Mouse (Mus musculus) left cerebral cortex, postnatal 10 days (tissue): Measurements from ENCODE around the gene Intu. TPM values are rescaled to one million over a fixed set of nuclear protein-coding genes. Genes with fewer than 3 reads are reported as not detected.
A peak's percentile ranks its signal among the peaks of the same experiment; 100 is the strongest.

Experiments
- DNase-seq, 2 experiments: peaks; one replicate each; pipeline ENCODE4 v3.0.0; 2021 to 2022; ENCODE audit warnings: low spot score in 2 of 2, mixed read lengths in 1 of 2; ENCODE audit errors: extremely low spot score in 1 of 2
- intact Hi-C: fragments of 180-260 bp; cut with DNase I; formaldehyde crosslinking; loops from one replicate; pipeline ENCODE4 v1.15.1; 2025
- microRNA-seq: library from miRNA; unstranded; fragments of <30 nt; microRNA quantifications from one replicate; pipeline ENCODE4 v1.2.0, GENCODE M21; 2022
- total RNA-seq, 2 experiments: library from RNA; stranded (reverse); gene quantifications; 2 replicates each; pipeline ENCODE4 v1.2.3; 2021

The Intu gene
- total RNA-seq, 2 experiments from 2014 or later = 5.2 to 5.9 TPM

DNA sequence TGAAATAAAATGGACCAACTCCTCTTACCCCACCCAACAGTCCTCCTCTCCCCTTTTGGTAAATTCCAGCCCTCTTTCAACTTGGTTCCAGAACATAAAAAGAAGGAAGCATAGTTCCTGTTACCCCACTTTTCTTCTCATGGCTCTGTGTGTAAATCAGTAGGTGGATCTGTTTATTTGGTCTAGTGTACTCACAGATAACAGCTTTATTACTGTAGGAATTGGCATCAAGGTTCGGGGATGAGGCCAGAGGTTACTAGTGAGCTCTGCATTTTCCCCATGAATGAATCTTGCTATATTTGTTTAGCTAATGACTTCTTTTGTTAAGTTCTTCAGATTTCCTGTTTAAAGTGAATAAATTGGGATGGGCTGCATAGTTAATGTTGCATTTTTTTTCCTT lies 185.0 kb downstream of the Intu start:
- intact Hi-C loops = no loop called here
- no peak for DNase-seq

DNA sequence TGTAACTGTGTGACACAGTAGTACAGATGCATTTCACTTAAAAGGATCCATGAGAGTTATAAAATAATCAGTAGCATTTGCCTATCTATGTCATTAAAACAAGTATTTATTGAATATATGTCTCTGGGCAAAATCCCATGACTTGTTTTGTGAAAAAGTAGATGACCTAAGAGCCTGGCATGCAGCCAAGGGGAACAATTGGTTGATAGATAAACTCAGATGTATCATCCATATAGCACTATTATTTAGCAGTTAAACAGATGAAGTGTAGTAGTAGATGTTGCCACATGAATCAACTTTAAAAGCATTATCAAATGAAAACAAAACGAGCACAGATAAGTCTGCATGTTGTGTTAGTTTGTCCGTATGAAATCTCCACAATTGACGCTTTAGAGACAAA lies 187.9 kb downstream of the Intu start:
- no peak for DNase-seq

DNA sequence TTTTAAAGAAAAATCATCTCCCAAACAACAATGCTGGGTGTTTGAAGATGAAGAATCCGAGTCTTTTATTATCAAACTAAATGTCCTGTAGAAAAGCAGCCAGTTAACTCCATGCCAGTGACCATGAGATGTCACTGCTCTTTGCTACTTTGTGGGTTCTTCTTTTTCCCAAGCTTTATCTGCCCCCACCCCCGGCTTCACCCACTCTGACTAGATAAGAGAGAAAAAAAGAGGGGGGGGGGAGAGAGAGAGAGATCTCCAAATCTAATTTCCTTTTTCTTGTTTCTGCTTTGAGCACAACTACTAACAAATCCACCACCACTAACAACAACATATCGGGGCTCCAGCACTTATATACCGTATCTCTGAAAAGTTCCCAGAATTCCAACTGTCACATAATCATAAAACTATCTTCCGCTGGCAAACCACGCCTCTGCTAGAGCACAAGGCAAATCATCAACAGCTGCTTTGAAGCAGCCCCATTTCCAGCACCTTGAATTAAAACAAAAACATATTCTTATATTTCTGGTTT lies 207.4 kb downstream of the Intu start:
- DNase-seq = no peak
- intact Hi-C loops = no loop called here

More for the DNA sequence above, 187.9 kb downstream of the Intu start:
- intact Hi-C loops = no loop called here

DNA sequence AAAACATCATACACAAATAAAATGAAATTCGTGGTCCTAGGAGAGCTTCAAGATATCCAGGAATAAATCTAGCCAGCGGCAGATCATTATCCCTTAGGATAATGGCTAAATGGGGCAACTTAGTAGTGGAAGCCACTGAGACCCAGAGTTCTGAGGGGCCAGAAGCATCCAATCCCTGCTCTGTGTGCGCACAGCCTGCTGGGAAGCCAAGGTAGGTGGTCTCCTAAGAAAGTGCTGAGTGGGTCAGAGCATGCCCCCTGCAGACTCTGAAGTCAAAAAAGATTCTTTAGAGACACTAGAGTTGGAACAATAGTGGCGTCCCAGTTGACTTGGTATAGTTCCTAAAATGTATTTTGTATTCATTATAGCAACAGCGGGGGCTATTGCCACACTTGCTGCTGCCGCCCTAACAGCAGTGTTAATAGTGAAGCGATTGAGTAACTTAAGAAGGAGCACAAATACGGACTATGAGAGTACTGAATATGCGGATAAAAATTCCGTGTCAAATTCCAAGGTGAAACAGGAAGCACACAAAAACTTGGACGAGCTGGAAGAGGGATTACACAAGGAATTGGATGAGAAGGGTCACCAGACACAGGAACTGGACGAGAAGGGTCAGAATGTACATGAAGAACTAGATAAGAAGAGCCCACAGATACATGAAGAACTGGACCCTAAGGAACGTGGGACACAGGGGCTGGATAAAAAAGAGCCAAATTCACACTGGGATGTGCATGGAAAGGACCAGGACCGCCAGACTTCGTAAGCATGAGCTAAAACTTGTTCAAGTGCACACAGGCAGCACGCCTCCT lies 213.1 kb downstream of the Intu start, which contains the start of gene Hspa4l:
Gene Hspa4l (plus strand): TSS at position 472 of the 812 bp plus-strand sequence.
- DNase-seq = no peak
- intact Hi-C loops = loop anchor here (2.0 kb wide), 1 partner anchor 213 kb away; the partner anchor contains the start of gene Intu

DNA sequence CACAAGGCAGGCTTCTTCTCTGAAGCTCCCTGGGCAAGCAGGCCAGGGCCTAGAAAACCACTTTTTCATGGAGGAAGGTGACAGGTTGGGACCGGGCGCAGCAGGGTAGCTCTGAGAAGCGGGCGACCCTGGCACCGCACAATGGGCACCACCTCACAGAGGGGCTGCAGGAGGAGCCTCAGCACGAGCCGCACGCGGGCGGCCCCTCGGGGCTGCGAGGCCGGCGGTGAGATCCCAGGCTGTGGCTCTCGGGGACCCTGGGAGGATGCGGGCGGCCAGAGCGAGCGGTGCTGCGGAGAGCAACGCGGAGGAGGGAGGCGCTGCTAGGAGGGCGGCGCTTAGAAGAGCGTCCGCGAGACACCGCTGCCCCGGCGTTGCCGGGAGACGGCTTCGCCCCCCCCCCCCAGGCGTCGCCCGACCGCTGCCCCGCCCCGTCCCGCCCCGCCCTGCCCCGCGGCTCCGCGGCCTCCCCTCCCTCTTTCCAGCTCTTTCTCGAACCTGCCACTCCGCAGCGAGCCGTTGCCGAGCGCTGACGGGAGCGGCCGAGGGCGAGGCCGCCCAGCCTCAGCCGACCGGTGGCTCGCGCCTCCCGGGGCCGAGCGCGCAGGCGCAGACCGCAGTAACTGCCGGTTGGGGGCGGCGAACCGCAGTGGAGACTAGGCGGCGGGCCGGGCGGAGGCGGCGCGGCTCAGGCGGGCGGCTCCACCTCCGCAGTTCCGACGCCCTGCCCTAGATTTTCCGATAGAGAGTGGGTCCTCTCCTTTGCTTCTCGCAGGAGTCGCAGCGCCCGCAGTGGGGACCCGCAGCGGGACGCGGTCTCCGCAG lies 214.0 kb downstream of the Intu start:
- intact Hi-C loops = loop anchor here (2.0 kb wide), 1 partner anchor 214 kb away; the partner anchor contains the start of gene Intu
- peak; percentile 84 to 94 for DNase-seq

DNA sequence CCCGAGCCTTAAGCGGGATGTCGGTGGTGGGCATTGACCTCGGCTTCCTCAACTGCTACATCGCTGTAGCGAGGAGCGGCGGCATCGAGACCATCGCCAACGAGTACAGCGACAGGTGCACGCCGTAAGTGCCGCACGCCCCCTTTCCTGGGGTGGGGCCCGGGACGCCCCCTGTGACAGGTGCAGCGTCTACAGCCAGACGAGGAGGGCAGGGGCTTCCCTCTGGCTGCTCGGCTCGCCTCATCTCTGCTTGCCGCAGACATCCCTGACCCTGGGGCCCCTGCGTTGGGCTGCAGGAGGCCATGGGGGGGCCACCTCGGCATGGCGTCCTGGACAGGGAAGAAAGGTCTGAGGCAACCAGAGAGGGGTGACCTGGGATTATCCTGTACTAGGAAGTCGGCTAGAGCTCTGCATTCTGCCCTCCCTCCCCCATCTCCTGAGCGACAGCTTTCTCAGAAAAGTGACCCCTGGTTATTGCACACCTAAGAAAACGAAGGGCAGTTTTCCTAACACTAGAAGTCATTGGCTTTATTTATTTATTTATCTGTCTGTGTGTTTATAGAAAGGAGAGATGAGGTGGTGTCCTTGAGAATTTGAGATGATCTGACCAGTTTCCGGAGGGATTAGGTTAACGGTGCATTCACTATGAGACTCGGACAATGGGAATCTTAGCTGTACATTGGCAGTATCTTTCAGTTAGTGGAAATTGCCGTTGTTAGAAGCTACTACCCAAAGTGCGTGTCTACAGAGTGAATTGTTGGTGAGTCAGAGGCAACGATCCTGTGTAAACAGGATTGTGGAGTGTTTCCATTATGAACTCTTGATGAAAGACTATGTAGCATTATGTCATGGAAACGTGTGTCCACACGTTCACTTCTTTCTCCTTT lies 214.8 kb downstream of the Intu start:
- intact Hi-C loops = loop anchor here (2.0 kb wide), 1 partner anchor 215 kb away; the partner anchor contains the start of gene Intu
- DNase-seq = no peak

Small RNA genes lying within 50 kb of the gene (microRNA-seq; reads per million reads assigned to microRNA genes)
- gene Gm23810 = not detected

Other genes starting within 250 kb of the Intu start
- gene Slc25a31, start 177.6 kb downstream of the Intu start, total RNA-seq = under 1 TPM in 1 of 2 experiments, not detected in 1; 0.36 TPM
- 100 to 1,000 TPM in 1 of 2 experiments, 10 to 100 TPM in 1; 92.8 to 101 TPM for gene Hspa4l, start 213.2 kb downstream of the Intu start, total RNA-seq